Mouse (Mus musculus) stomach, adult 2 months (tissue): Measurements from ENCODE around the gene Vmn1r46. TPM values are rescaled to one million over a fixed set of nuclear protein-coding genes. Genes with fewer than 3 reads are reported as not detected.

Source experiments
- polyA plus RNA-seq: library from polyadenylated mRNA; depleted of rRNA; stranded (reverse); fragments of >200 nt; gene quantifications from 2 replicates; pipeline ENCODE4 v1.2.3, GENCODE M21; 2012; rRNA removed

Gene Vmn1r46
- not detected in 2 replicates for polyA plus RNA-seq

DNA sequence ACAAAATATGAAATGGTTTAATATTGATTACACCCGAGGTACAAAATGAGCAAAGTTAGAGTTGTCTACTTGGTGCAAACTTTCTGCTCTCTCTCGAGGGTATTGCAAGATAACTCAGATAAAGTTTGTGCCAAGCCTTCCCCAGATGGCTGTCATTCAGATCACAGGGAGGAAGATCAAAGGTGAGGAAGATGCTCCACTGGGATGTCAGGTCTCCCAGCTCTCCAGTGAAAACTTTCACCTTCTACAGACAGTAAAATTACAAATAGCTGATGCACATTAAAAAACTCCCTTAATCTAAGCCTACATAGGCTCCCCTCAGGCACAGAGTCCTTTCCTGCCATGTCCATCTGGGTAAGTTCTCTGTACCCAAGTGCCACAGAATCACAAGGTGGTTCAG is at the start of gene Vmn1r46:
Gene Vmn1r46, plus strand, starts transcription at position 301 of the 400 bp plus-strand sequence.

DNA sequence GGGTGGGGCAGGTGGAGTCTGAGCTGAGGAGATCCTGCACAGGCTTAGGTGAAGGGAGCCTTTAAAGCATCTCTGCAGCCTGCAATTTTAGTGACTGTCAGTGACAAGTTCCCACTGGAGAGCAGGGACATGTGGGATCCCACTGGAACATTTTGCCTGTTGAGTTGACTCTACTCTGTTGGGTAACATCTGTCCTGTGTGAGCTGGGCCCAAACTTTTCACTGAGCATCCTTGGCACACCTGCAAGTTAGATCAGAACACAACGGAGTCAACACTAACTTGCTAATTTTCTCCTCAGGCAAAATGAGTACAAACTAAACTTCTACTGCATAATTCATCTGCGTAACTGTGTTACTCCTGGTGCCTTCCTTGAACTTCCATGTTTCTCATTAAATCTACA is 28.6 kb upstream of the Vmn1r46 start, which contains the start of gene Vmn1r45:
Gene Vmn1r45, minus strand, starts transcription at position 101 of the 400 bp plus-strand sequence.

DNA sequence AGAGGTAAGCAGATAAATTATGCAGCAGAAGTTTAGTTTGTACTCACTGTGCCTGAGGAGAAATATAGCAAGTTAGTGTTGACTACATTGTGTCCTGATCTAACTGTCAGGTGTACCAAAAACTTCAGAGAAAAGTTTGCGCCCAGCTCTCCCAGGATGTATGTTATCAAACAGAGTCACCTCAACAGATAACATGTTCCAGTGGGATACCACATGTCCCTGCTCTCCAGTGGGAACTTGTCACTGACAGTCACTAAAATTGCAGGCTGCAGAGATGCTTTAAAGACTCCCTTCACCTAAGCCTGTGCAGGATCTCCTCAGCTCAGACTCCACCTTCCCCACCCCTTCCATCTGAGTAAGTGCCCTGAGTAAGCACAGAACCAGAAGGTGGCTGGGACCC is 46.7 kb downstream of the Vmn1r46 start, which contains the start of gene Vmn1r47:
Gene Vmn1r47, plus strand, starts transcription at position 301 of the 400 bp plus-strand sequence.

Other genes starting within 250 kb of the Vmn1r46 start
- gene Vmn1r41, start 228.5 kb upstream of the Vmn1r46 start, polyA plus RNA-seq = not detected in 2 replicates
- not detected in 2 replicates for gene Vmn1r42, start 92.9 kb upstream of the Vmn1r46 start, polyA plus RNA-seq
- gene Vmn1r43, start 92.9 kb upstream of the Vmn1r46 start, polyA plus RNA-seq = not detected in 2 replicates
- gene Vmn1r44, start 85.7 kb upstream of the Vmn1r46 start, polyA plus RNA-seq = not detected in 2 replicates
- gene Vmn1r45, start 28.7 kb upstream of the Vmn1r46 start, polyA plus RNA-seq = not detected in 2 replicates
- not detected in 2 replicates for gene Vmn1r47, start 46.8 kb downstream of the Vmn1r46 start, polyA plus RNA-seq
- gene Vmn1r48, start 67.5 kb downstream of the Vmn1r46 start, polyA plus RNA-seq = not detected in 2 replicates
- gene Vmn1r49, start 109.2 kb downstream of the Vmn1r46 start, polyA plus RNA-seq = not detected in 2 replicates
- not detected in 2 replicates for gene Vmn1r50, start 132.1 kb downstream of the Vmn1r46 start, polyA plus RNA-seq
- not detected in 2 replicates for gene Vmn1r51, start 153.3 kb downstream of the Vmn1r46 start, polyA plus RNA-seq
- not detected in 2 replicates for gene Vmn1r52, start 205.5 kb downstream of the Vmn1r46 start, polyA plus RNA-seq
- gene V1ra8, start 233.5 kb downstream of the Vmn1r46 start, polyA plus RNA-seq = not detected in 2 replicates